Mouse (Mus musculus): ENCODE data around the gene Gpcpd1. TPM values are rescaled to one million over a fixed set of nuclear protein-coding genes. Genes with fewer than 3 reads are reported as not detected.

The Gpcpd1 gene
- 41.7 and 50.4 TPM in 2 replicates for polyA plus RNA-seq (2014; fragmentation: Nextera tagmentation; extraction: Ambion mirVana)

GRCm38 (mm10) chr2:132587240-132587779, at the start of gene Gpcpd1:
Gene Gpcpd1, minus strand, starts transcription at chr2:132587729.
- WGBS = 90% methylated on average over 7 of the region's 7 CpGs

DNA sequence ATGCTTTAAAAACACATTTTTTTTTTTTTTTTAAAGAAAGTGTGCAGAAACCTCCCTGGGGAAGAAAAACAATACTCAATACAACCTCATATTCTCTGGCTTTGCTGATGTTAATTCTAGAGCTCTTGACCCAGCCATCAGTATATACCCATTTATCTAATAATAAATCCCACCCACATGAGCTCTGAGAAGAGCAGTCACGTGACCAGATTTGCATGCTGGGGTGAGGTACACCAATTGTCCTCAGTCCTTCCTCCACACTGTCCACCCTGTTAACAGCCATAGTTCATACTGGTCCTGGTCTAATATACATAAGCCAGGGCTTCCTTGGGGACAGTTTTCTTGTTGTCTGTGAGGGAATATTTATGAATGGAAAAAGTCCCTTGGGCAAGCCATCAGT, 49.0 kb upstream of the Gpcpd1 start:
- H3K9me3 ChIP-seq (ENCODE audit: control insufficient read depth, low read length) = no peaks in the 10 kb centered on the region
- no peak overlapping the region for H3K4me3 ChIP-seq (ENCODE audit: low read depth, low read length)
- H3K27me3 ChIP-seq (ENCODE audit: control insufficient read depth, insufficient read depth, low read length) = no peaks in the 10 kb centered on the region
- H3K27ac ChIP-seq (ENCODE audit: low read depth, low read length) = no peak overlapping the region
- no peaks in the 10 kb centered on the region for H3K36me3 ChIP-seq (ENCODE audit: control insufficient read depth, insufficient read depth, low read length)
- no peak overlapping the region for H3K4me2 ChIP-seq
- ATAC-seq (ENCODE audit: low FRiP score) (no peak), DNase-seq (ENCODE audit: low spot score, missing footprints) (no peak)
- 83% methylated on average over 1 of the region's 1 CpGs for WGBS
- H3K4me1 ChIP-seq (ENCODE audit: control insufficient read depth, insufficient read depth, low read length) = no peaks in the 10 kb centered on the region
- H3K9ac ChIP-seq (ENCODE audit: low read length) = no peak overlapping the region

More at GRCm38 (mm10) chr2:132587240-132587779, at the start of gene Gpcpd1:
- no peaks in the 10 kb centered on the region for H3K27me3 ChIP-seq (ENCODE audit: control insufficient read depth, insufficient read depth, low read length)
- DNase-seq (ENCODE audit: low spot score, missing footprints) (no peak), ATAC-seq (ENCODE audit: low FRiP score) (no peak)
- no peaks in the 10 kb centered on the region for H3K36me3 ChIP-seq (ENCODE audit: control insufficient read depth, insufficient read depth, low read length)
- no peak within 1 kb of the TSS for H3K4me3 ChIP-seq (ENCODE audit: low read depth, low read length)
- H3K9me3 ChIP-seq (ENCODE audit: control insufficient read depth, low read length) = no peaks in the 10 kb centered on the region
- H3K27ac ChIP-seq (ENCODE audit: low read depth, low read length) = no peak within 1 kb of the TSS
- no peak within 1 kb of the TSS for H3K9ac ChIP-seq (ENCODE audit: low read length)
- H3K4me1 ChIP-seq (ENCODE audit: control insufficient read depth, insufficient read depth, low read length) = no peaks in the 10 kb centered on the region
- H3K4me2 ChIP-seq = no peak within 1 kb of the TSS

- Histone ChIP-seq H3K4me1 (ENCODE audit: control insufficient read depth, insufficient read depth, low read length) (no peaks in the 10 kb centered on the region), H3K9me3 (ENCODE audit: control insufficient read depth, low read length) (no peaks in the 10 kb centered on the region), H3K9ac (ENCODE audit: low read length) (no peak overlapping the region), H3K27me3 (ENCODE audit: control insufficient read depth, insufficient read depth, low read length) (no peaks in the 10 kb centered on the region), H3K27ac (ENCODE audit: low read depth, low read length) (no peak overlapping the region), H3K4me2 (no peak overlapping the region), H3K36me3 (ENCODE audit: control insufficient read depth, insufficient read depth, low read length) (no peaks in the 10 kb centered on the region), H3K4me3 (ENCODE audit: low read depth, low read length) (no peak overlapping the region)
- 87% methylated on average over 2 of the region's 2 CpGs for WGBS
- ATAC-seq (ENCODE audit: low FRiP score) = no peak
- peak; percentile 68 for DNase-seq (ENCODE audit: low spot score, missing footprints)
These were observed 41.1 kb upstream of the Gpcpd1 start for GRCm38 (mm10) chr2:132628626-132629025.

GRCm38 (mm10) chr2:132623092-132623491, 35.6 kb upstream of the Gpcpd1 start:
- 80% methylated on average over 1 of the region's 1 CpGs for WGBS
- Histone ChIP-seq H3K9ac (ENCODE audit: low read length) (no peak overlapping the region), H3K4me1 (ENCODE audit: control insufficient read depth, insufficient read depth, low read length) (no peaks in the 10 kb centered on the region), H3K27me3 (ENCODE audit: control insufficient read depth, insufficient read depth, low read length) (no peaks in the 10 kb centered on the region), H3K27ac (ENCODE audit: low read depth, low read length) (no peak overlapping the region), H3K4me2 (no peak overlapping the region), H3K36me3 (ENCODE audit: control insufficient read depth, insufficient read depth, low read length) (no peaks in the 10 kb centered on the region), H3K9me3 (ENCODE audit: control insufficient read depth, low read length) (no peaks in the 10 kb centered on the region), H3K4me3 (ENCODE audit: low read depth, low read length) (no peak overlapping the region)
- ATAC-seq (ENCODE audit: low FRiP score) = no peak
- DNase-seq (ENCODE audit: low spot score, missing footprints) = no peak

DNA sequence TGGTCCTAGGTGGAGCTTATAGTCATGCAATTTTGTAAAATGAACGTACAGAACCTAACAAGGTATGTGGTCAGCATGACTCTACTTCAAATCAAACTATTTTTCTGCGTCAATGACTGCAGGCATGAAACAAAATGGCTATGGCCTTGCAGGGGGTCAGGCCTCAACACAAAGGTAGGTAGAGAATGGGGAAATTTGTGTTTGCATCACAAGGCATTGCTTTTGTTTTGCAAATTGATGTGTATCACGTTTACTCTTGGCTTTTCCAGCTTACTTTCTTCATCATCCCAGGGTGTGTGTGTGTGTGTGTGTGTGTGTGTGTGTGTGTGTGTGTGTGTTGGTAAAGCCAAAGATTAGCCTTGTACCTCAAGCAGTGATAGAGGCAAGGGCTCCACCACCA, 30.2 kb upstream of the Gpcpd1 start:
- no peaks in the 10 kb centered on the region for H3K9me3 ChIP-seq (ENCODE audit: control insufficient read depth, low read length)
- H3K27ac ChIP-seq (ENCODE audit: low read depth, low read length) = no peak overlapping the region
- WGBS = 70% methylated on average over 3 of the region's 3 CpGs
- no peaks in the 10 kb centered on the region for H3K36me3 ChIP-seq (ENCODE audit: control insufficient read depth, insufficient read depth, low read length)
- no peak overlapping the region for H3K9ac ChIP-seq (ENCODE audit: low read length)
- no peak overlapping the region for H3K4me2 ChIP-seq
- H3K27me3 ChIP-seq (ENCODE audit: control insufficient read depth, insufficient read depth, low read length) = no peaks in the 10 kb centered on the region
- DNase-seq (ENCODE audit: low spot score, missing footprints) (no peak), ATAC-seq (ENCODE audit: low FRiP score) (no peak)
- H3K4me3 ChIP-seq (ENCODE audit: low read depth, low read length) = no peak overlapping the region
- H3K4me1 ChIP-seq (ENCODE audit: control insufficient read depth, insufficient read depth, low read length) = no peaks in the 10 kb centered on the region

DNA sequence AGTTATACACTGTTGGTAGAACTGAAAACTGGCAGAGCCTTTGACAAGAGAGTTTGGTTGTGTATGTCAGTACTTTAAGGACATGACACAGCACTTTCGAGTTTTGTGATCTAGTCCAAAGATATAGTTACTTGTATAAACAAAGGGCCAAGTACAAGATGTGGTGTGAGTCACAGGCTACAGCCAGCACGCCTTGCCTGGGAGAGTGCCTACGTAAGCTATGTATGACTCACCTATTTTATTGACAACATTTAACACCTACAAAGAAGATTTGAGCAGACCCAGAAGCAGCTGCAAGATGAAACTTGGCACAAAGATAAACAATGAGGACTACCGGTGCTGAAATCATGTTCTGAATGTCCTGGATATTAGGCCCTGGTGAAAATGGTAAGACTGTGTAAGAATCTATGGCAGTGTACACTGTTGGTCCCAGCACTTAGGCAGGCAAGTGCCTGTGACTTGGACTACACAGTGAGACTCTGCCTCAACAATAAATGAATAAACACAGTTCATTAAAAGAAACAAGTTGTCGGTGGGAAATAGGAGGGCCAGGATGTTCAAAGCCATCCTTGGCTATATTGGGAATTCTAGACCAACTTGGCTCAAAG, 26.2 kb upstream of the Gpcpd1 start:
- Histone ChIP-seq H3K4me2 (no peak overlapping the region), H3K4me3 (ENCODE audit: low read depth, low read length) (no peak overlapping the region), H3K27ac (ENCODE audit: low read depth, low read length) (no peak overlapping the region), H3K36me3 (ENCODE audit: control insufficient read depth, insufficient read depth, low read length) (no peaks in the 10 kb centered on the region), H3K27me3 (ENCODE audit: control insufficient read depth, insufficient read depth, low read length) (no peaks in the 10 kb centered on the region), H3K4me1 (ENCODE audit: control insufficient read depth, insufficient read depth, low read length) (no peaks in the 10 kb centered on the region), H3K9me3 (ENCODE audit: control insufficient read depth, low read length) (no peaks in the 10 kb centered on the region), H3K9ac (ENCODE audit: low read length) (no peak overlapping the region)
- 91% methylated on average over 5 of the region's 5 CpGs for WGBS
- peak; percentile 31 for DNase-seq (ENCODE audit: low spot score, missing footprints)
- ATAC-seq (ENCODE audit: low FRiP score) = no peak

DNA sequence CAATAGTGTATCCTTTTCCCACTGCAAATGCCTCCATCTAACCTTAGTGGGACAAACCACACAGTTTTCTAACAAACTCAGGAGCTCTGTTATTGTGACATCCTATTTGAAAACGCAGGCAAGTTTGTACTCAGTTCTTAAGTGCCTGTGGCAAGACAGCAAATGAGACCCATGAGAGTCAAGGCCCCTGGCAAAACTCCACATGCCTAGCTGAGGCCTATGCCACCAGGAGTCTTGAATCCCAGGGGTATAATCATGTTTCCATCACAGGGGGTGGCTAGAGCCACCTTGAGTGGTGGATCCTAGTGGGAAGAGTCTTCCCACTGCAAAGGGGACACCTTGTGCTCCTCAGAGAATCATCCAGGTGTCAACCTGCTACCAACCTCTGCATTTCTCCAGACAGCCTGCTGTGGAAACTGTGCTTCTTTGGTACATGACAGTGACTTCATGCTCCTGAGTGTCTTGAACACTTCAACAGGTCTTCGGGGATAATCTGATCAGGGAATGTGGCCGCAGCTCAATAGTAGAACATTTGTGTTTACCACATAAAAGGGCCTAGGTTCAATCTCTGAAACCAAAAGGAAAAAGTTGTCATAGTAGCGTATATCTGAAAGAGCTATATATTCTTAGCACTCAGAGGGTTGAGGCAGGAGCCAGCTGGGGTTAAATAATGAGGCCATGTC, 24.2 kb upstream of the Gpcpd1 start:
- Histone ChIP-seq H3K9ac (ENCODE audit: low read length) (no peak overlapping the region), H3K36me3 (ENCODE audit: control insufficient read depth, insufficient read depth, low read length) (no peaks in the 10 kb centered on the region), H3K9me3 (ENCODE audit: control insufficient read depth, low read length) (no peaks in the 10 kb centered on the region), H3K4me2 (no peak overlapping the region), H3K27me3 (ENCODE audit: control insufficient read depth, insufficient read depth, low read length) (no peaks in the 10 kb centered on the region), H3K4me3 (ENCODE audit: low read depth, low read length) (no peak overlapping the region), H3K27ac (ENCODE audit: low read depth, low read length) (no peak overlapping the region), H3K4me1 (ENCODE audit: control insufficient read depth, insufficient read depth, low read length) (no peaks in the 10 kb centered on the region)
- peak; percentile 17 for DNase-seq (ENCODE audit: low spot score, missing footprints)
- no peak for ATAC-seq (ENCODE audit: low FRiP score)
- WGBS = 88% methylated on average over 4 of the region's 4 CpGs

DNA sequence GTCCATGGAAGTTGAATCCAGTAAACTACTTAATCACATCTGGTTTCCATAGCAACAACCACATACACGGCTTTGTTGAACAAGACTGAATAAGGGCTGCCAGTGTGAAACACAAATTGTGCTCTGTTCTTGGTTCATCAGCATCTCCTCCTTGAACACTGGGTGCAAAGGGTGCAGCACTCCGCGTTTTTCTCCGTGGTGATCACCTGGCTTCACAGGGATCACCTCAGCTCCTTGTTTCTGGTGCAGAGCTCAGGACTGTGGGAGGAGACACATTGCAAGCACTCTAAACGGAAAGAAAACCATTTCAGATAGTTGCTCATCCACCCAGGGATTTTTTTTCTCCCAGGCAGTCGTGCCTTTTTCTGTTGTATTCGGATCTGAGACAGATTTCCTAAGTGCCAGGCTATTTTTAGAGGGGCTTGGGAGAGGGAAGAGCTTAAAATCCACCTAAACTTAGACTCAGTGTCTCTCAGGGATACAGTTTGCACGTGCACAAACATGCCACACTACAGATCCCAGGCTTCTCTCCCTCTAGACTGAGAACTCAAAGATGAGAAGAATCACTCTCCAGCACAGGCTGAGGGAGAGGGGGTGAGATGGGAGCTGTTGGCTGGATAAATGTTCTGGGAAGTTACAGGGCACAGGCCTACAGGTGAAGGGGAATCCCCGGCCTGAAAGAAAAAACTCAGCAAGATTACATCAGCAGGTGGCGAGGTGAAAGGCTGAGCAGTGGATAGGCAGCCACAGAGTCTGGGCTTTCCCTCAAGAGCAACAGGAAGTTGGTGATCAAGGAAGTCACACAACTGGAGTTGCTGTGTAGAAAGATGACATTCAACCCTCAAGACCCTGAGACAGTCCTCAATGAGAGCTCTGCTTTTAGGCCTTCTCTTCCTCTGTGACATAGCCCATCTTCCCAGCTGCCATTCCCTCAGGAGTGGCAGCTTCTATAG, 19.9 kb upstream of the Gpcpd1 start:
- no peak for ATAC-seq (ENCODE audit: low FRiP score)
- H3K4me2 ChIP-seq = no peak overlapping the region
- DNase-seq (ENCODE audit: low spot score, missing footprints) = peak; percentile 83

More for the DNA sequence above, 19.9 kb upstream of the Gpcpd1 start:
- no peak overlapping the region for H3K4me3 ChIP-seq (ENCODE audit: low read depth, low read length)
- H3K36me3 ChIP-seq (ENCODE audit: control insufficient read depth, insufficient read depth, low read length) = no peaks in the 10 kb centered on the region
- WGBS = 52% methylated on average over 10 of the region's 10 CpGs
- H3K4me1 ChIP-seq (ENCODE audit: control insufficient read depth, insufficient read depth, low read length) = no peaks in the 10 kb centered on the region
- no peaks in the 10 kb centered on the region for H3K27me3 ChIP-seq (ENCODE audit: control insufficient read depth, insufficient read depth, low read length)
- no peaks in the 10 kb centered on the region for H3K9me3 ChIP-seq (ENCODE audit: control insufficient read depth, low read length)
- no peak overlapping the region for H3K9ac ChIP-seq (ENCODE audit: low read length)
- H3K27ac ChIP-seq (ENCODE audit: low read depth, low read length) = no peak overlapping the region
